Mouse (Mus musculus) myocyte (in vitro differentiated cells): ENCODE results near the gene Hnrnph1. TPM values are rescaled to one million over a fixed set of nuclear protein-coding genes. Genes with fewer than 3 reads are reported as not detected.

ENCODE experiments used
- H3K27me3 ChIP-seq: one replicate; pipeline ENCODE4 v1.6.1; 2011; ENCODE audit not compliant: control insufficient read depth, insufficient read depth, insufficient read length
- H3K36me3 ChIP-seq: one replicate; pipeline ENCODE4 v1.6.1; 2011; ENCODE audit not compliant: control insufficient read depth, insufficient read depth
- H3K4me2 ChIP-seq: one replicate; pipeline ENCODE4 v1.6.1; 2011; ENCODE audit warnings: low read depth, control low read depth
- H3K4me3 ChIP-seq: one replicate; pipeline ENCODE4 v1.5.1; 2011; ENCODE audit warnings: mild to moderate bottlenecking, control low read depth, moderate library complexity
- H3K79me2 ChIP-seq: one replicate; pipeline ENCODE4 v1.6.1; 2011; ENCODE audit not compliant: control insufficient read depth, insufficient read depth
- H3ac ChIP-seq: one replicate; pipeline ENCODE4 v1.6.1; 2011; ENCODE audit not compliant: control insufficient read depth, insufficient read length
- CEBPB ChIP-seq: IDR thresholded peaks from 2 replicates; pipeline ENCODE4 v1.6.1; 2011; ENCODE audit warnings: mild to moderate bottlenecking, moderate library complexity; ENCODE audit not compliant: poor library complexity, insufficient read depth, severe bottlenecking
- E2F4 ChIP-seq: IDR thresholded peaks from one replicate; pipeline ENCODE4 v1.6.1; 2011; ENCODE audit warnings: mild to moderate bottlenecking, control low read depth, moderate library complexity; ENCODE audit not compliant: insufficient read depth
- MAX ChIP-seq: IDR thresholded peaks from one replicate; pipeline ENCODE4 v1.6.1; 2011; ENCODE audit warnings: low read depth, mild to moderate bottlenecking, control low read depth
- MYOD1 ChIP-seq, 3 experiments: IDR thresholded peaks; one replicate each; pipeline ENCODE4 v1.6.1; 2011; ENCODE audit warnings: control low read depth in 2 of 3, low read depth in 2 of 3, mild to moderate bottlenecking in 2 of 3, moderate library complexity in 1 of 3; ENCODE audit not compliant: insufficient read length in 2 of 3, control insufficient read depth in 1 of 3
- MYOG ChIP-seq, 3 experiments: IDR thresholded peaks; one replicate each; pipeline ENCODE4 v1.6.1; 2011; ENCODE audit warnings: control low read depth in 2 of 3, low read depth in 2 of 3, mild to moderate bottlenecking in 2 of 3; ENCODE audit not compliant: insufficient read length in 2 of 3, control insufficient read depth in 1 of 3, insufficient read depth in 1 of 3
- POLR2A ChIP-seq: IDR thresholded peaks from one replicate; pipeline ENCODE4 v1.6.1; 2011; ENCODE audit warnings: low read depth, mild to moderate bottlenecking, control low read depth, moderate library complexity; ENCODE audit not compliant: insufficient read length
- POLR2AphosphoS2 ChIP-seq: IDR thresholded peaks from one replicate; pipeline ENCODE4 v1.6.1; 2011; ENCODE audit warnings: low read depth, control low read depth; ENCODE audit not compliant: insufficient read length
- REST ChIP-seq: IDR thresholded peaks from one replicate; pipeline ENCODE4 v1.6.1; 2011; ENCODE audit warnings: mild to moderate bottlenecking, control low read depth, moderate library complexity; ENCODE audit not compliant: insufficient read depth, insufficient read length
- SRF ChIP-seq: IDR thresholded peaks from one replicate; pipeline ENCODE4 v1.6.1; 2011; ENCODE audit warnings: low read depth; ENCODE audit not compliant: control insufficient read depth, insufficient read length
- TCF12 ChIP-seq: IDR thresholded peaks from one replicate; pipeline ENCODE4 v1.6.1; 2011; ENCODE audit warnings: mild to moderate bottlenecking, control low read depth; ENCODE audit not compliant: poor library complexity, insufficient read depth, severe bottlenecking
- TCF3 ChIP-seq: IDR thresholded peaks from one replicate; pipeline ENCODE4 v1.6.1; 2011; ENCODE audit warnings: low read depth, control low read depth; ENCODE audit not compliant: insufficient read length
- USF1 ChIP-seq: IDR thresholded peaks from one replicate; pipeline ENCODE4 v1.6.1; 2011; ENCODE audit warnings: low read depth, mild to moderate bottlenecking, control low read depth, moderate library complexity
- polyA plus RNA-seq: library from polyadenylated mRNA; unstranded; fragments of >200 nt; fragmentation: generic; extraction: Trizol; gene quantifications from one replicate; pipeline ENCODE4 v1.2.1, GENCODE M21; 2012; ENCODE audit warnings: missing spikeins

The Hnrnph1 gene
- polyA plus RNA-seq, 1 experiment: 54.5 TPM

DNA sequence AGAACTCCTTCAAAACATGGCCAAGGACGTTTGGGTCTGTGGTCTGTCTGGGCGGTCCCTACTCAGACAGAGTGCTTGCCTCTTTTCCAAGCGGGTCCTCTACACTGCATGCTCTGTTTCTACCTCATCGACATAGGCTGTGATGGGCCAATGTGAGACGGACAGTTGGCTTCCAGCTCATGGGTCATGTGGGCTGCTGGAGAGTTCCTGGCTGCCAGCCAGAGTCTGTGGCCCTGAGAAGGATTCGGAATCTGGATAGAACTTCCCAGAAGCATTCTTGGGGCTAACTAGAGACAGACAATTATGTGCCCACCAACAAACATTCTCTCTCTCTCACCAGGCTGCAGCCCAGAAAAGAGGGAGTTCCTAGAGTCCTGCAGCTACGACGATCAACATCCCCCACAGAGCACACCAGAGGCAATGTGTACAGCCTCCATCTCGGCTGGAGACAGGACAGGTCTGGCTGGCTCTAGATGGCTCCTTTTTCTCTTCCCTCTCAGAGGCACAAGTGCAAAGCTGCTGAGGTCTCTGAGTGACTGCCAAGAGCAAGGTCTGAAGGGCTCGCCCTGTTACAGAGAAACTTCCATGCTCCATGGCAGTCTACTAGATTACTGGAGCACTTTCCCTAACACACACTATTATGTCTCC is 26.7 kb downstream of the Hnrnph1 start:
- no peaks in the 10 kb centered on the region for H3K27me3 ChIP-seq
- TF ChIP-seq POLR2AphosphoS2: no peak
- no peak for TF ChIP-seq CEBPB
- no peak for TF ChIP-seq TCF12
- TF ChIP-seq TCF3: no peak
- no peaks in the 10 kb centered on the region for H3K79me2 ChIP-seq
- peaks cover 16% of the 10 kb centered on the region for H3K36me3 ChIP-seq
- no peak overlapping the region for H3K4me2 ChIP-seq
- H3ac ChIP-seq: no peak overlapping the region
- no peak overlapping the region for H3K4me3 ChIP-seq

DNA sequence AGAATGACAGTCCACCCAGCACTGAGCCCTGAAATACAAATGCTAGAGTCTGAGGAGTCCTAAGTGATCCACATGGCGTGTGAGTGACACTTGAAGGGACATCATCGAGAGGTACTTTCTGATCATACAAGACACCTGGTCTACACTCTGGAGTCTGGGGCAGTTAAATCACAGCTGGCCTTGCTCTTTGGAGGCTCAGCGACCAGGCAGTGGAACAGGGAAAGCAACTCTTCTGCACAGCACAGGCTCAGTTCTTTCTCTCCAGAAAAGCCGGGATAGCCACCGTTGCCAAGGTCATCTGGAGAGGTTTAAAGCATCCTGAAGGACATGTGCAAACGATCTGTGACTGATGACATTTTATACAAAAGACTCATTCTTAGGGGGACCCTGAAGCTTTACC is 30.4 kb downstream of the Hnrnph1 start:
- no peak for TF ChIP-seq REST
- TF ChIP-seq TCF3: no peak
- Histone ChIP-seq H3K4me2 (no peak overlapping the region), H3K4me3 (no peak overlapping the region), H3K79me2 (no peaks in the 10 kb centered on the region), H3ac (no peak overlapping the region), H3K27me3 (no peaks in the 10 kb centered on the region), H3K36me3 (peaks cover 10% of the 10 kb centered on the region)

DNA sequence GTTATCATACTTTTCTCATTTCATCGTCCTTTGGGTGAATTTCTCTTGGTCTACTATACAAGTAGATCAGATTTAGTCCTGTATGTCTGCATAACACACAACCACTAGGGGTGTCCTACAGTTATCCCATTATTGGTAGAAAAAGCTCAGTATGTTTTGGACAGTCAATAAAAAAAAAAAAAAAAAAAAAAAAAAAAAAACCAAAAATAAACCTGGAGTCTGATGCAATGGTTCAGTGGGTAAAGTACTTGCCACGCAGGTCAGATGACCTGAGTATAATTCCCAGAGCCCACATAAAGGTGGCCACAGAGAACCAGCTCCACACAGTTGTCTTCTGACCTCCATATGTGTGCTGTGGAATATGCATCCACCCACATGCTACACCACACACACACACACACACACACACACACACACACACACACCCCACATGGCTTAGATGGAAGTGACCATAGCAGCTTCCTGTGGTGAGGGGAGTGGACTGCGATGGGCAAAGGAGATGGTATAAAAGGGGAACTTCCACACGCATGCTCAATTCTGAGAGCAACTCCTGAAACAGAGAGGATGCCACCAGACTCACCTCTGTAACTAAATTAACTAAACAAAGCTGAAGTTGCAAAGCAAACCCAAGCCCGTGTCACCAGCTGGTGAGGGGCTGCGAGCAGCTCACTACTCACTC is 38.9 kb downstream of the Hnrnph1 start:
- no peaks in the 10 kb centered on the region for H3K79me2 ChIP-seq
- peaks cover 32% of the 10 kb centered on the region for H3K36me3 ChIP-seq
- TF ChIP-seq MYOG (IDR thresholded peaks at IDR 0.05; ENCODE audit: control insufficient read depth in 1 of 3, insufficient read depth in 1 of 3, insufficient read length in 2 of 3, low read depth in 2 of 3): peak in 1 of 3 experiments; percentile 2
- no peak for TF ChIP-seq TCF3
- no peaks in the 10 kb centered on the region for H3K27me3 ChIP-seq
- no peak overlapping the region for H3ac ChIP-seq
- H3K4me2 ChIP-seq: no peak overlapping the region
- no peak overlapping the region for H3K4me3 ChIP-seq

DNA sequence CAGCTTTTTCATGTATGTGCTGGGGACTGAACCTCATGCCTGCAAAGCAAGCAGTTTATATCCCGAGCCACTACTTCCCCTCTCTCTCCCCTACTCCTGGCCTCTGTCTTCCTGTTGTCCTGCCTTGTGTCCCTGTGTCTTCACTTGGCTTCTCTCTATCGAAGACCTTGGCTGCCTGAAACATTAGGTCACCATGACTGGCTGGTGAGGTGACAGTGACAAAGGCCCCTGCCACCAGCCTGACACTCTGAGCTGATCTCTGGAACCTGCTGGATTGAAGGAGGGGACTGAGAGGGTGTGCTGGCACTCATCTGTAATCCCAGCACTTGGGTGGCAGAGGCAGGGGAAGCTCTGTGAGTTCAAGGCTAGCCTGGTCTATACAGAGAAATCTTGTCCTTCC is 41.1 kb downstream of the Hnrnph1 start:
- no peak for TF ChIP-seq TCF12
- TF ChIP-seq POLR2AphosphoS2: no peak
- no peak for TF ChIP-seq USF1
- no peak for TF ChIP-seq MYOG (IDR thresholded peaks at IDR 0.05; ENCODE audit: control insufficient read depth in 1 of 3, insufficient read depth in 1 of 3, insufficient read length in 2 of 3, low read depth in 2 of 3)
- no peak for TF ChIP-seq MYOD1 (IDR thresholded peaks at IDR 0.05; ENCODE audit: control insufficient read depth in 1 of 3, insufficient read length in 2 of 3, low read depth in 2 of 3)
- no peak for TF ChIP-seq POLR2A
- no peak for TF ChIP-seq E2F4
- no peak for TF ChIP-seq TCF3
- TF ChIP-seq CEBPB: no peak
- no peak for TF ChIP-seq REST
- TF ChIP-seq MAX: no peak
- no peak for TF ChIP-seq SRF
- H3K27me3 ChIP-seq: no peaks in the 10 kb centered on the region
- no peak overlapping the region for H3K4me2 ChIP-seq
- peaks cover 32% of the 10 kb centered on the region for H3K36me3 ChIP-seq
- no peak overlapping the region for H3ac ChIP-seq
- H3K4me3 ChIP-seq: no peak overlapping the region
- H3K79me2 ChIP-seq: no peaks in the 10 kb centered on the region

DNA sequence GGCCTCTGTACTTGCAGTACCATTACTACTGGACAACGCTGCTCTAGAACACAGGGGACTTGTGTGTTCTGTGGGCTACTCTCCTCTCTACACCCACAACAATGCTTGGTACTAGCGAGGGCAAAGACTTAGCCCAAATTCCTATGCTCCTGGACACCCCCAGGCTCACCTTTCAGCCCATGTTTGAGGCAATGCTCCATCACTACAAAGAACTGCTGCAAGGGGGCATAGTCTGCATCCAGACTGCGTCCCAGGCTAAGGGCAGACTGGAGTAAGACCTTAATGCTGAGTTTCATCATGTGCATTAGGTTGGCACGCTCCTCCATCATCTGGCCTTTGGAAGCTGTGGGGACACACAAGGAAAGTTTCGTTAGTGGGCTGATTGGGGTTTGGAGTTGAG is 44.7 kb downstream of the Hnrnph1 start:
- no peak overlapping the region for H3K4me3 ChIP-seq
- TF ChIP-seq CEBPB (no peak), POLR2A (no peak), TCF12 (no peak), USF1 (no peak), MYOD1 (IDR thresholded peaks at IDR 0.05; ENCODE audit: control insufficient read depth in 1 of 3, insufficient read length in 2 of 3, low read depth in 2 of 3) (no peak), POLR2AphosphoS2 (no peak), E2F4 (no peak), SRF (no peak), REST (no peak), MAX (no peak)
- peaks cover 22% of the 10 kb centered on the region for H3K36me3 ChIP-seq

More for the DNA sequence above, 44.7 kb downstream of the Hnrnph1 start:
- H3K4me2 ChIP-seq: no peak overlapping the region
- no peaks in the 10 kb centered on the region for H3K27me3 ChIP-seq
- H3K79me2 ChIP-seq: peaks cover 9% of the 10 kb centered on the region
- no peak overlapping the region for H3ac ChIP-seq
